12 mouse cellular contexts compared by ENCODE assay signal in genomic region chr3:15217591-15217990, GRCm38 (mm10).
"Had no signal": no experiment of that assay in that cellular context is flagged by ENCODE, and none has a peak within 500 bp of the region (broad histone marks: within the 10 kb centered on the region; RNA-seq: fewer than 3 reads in every experiment).

No protein-coding gene starts in this region.

- DNase-seq: left cerebral cortex, postnatal 4 days; liver; liver, embryonic 13.5 days; liver, postnatal 0 days; lung, adult 18-20 months; lung, adult 2 months; lung, embryonic 14.5 days; lung, postnatal 10 days; lung, postnatal 14 days; lung, postnatal 36 days; lung, postnatal 4 days; midbrain, embryonic 14.5 days had no signal
